Mouse (Mus musculus) urinary bladder, adult 18-20 months (tissue): ENCODE results near the gene Sfpq.

Experiments
- DNase-seq, 2 experiments: peaks; one replicate each; pipeline ENCODE4 v3.0.0; 2022; ENCODE audit warnings: low spot score in 2 of 2, mixed read lengths in 2 of 2

Gene Sfpq

DNA sequence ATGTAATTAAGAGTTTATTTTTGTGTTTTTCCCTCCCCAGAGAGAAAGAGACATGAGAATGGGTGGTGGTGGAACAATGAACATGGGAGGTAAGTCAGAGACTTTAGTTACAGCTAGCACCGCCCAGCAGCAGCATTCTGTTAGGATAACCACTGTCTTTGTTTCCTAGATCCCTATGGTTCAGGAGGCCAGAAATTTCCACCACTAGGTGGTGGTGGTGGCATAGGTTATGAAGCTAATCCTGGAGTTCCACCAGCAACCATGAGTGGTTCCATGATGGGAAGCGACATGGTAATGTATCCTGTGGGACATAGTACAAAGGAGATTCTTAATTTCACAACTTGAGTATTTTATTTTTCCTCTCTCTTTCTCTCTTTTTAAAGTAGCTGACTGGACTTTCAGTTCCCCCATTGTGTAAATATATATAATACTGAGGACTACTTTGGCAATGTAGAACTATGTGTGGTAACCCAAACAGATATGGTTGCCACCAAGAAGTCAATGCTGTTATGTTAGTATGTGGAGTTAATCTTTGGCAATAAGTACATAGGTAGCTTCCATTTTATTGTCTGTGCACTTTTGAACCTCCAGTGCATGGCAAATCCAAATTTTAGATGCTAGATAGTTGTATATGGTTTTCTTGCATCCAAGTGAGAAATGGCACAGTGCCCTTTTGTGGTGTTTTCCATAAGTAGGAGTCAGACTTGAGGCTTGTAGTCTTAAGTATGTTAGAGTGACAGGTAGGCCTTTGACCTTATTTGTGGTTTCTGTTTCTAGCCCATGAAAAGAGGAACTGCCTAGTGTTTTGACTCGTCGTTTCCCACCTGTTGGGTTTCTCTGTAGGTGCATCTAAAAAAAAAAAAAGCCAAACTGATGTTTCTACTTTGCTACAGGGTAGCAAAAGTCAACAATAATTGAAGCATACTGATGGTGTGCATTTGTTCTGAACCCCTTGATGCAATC is 6.4 kb downstream of the Sfpq start:
- no peak for DNase-seq

DNA sequence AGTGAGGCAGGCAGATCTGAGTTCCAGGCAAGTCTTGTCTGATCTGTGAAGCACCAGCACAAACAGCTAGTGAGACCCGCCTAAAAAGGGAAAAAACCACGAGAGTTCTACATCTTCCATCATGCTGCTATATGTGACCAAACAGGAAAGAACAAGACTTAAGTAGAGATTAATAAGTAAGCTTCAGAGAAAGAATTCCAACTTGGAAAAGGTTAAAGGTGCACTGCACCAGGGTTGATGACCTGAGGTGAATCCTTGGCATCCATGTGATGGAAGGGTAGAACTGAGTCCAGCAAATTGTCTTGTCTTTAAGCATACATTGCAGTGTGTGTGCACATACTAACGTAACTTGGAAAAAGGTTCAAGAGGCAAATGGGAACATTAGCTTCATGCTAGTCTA is 16.0 kb downstream of the Sfpq start:
- no peak for DNase-seq

DNA sequence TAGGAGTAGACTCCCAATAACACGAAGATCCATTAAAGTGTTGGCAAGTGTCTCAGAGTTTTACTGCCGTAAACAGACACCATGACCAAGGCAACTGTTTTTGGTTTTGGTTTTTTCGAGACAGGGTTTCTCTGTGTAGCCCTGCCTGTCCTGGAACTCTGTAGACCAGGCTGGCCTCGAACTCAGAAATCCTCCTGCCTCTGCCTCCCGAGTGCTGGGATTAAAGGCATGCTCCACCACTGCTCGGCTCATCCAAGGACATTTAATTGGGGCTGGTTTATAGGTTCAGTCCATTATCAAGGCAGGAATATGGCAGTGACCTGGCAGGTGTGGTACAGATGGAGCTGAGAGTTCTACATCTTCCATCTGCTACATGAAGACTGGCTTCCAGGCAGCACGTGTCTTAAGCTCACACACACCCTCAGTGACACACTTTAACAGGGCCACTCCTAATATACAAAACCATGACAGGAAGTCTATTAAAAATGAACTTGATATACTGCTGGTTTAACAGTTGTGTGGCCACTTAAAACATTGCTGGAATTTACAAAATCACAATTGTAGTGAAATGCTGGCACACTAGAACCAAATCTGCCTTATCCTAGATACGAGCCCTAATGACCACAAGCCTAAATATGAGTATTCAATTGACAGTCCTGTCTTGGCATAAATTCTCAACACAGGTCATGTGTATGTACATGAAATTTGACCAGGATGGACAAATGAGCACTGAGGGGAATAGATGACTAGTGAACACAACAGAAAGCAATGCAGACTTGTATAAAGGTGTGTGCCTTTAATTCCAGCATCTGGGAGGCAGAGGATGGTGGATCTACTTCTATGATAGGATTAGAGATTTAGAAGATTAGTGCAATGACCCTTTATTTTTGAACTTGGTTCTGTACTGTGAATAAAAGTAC is 17.0 kb downstream of the Sfpq start:
- no peak for DNase-seq

DNA sequence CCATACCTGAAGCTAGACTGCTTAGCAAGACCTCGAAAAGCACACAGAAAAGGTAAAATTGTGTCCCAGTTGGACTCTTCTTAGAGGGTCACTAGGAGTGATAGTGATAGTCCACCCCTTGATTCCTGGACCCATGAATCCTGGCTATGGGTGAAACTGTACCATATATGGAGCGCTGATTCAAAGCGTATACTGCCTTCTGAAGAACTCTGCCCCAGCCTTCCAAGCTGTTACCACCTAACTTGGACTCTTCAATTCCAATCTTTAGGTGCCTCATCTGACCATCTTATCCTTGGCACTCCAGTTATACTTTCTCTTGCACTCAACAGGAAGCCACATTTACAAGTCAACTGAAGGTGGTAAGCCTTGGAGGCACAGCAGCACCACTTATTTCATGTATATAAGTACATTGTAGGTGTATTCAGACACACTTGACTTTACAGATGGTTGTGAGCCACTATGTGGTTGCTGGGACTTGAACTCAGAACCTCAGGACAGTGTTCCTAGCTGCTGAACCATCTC is 17.8 kb downstream of the Sfpq start:
- no peak for DNase-seq

DNA sequence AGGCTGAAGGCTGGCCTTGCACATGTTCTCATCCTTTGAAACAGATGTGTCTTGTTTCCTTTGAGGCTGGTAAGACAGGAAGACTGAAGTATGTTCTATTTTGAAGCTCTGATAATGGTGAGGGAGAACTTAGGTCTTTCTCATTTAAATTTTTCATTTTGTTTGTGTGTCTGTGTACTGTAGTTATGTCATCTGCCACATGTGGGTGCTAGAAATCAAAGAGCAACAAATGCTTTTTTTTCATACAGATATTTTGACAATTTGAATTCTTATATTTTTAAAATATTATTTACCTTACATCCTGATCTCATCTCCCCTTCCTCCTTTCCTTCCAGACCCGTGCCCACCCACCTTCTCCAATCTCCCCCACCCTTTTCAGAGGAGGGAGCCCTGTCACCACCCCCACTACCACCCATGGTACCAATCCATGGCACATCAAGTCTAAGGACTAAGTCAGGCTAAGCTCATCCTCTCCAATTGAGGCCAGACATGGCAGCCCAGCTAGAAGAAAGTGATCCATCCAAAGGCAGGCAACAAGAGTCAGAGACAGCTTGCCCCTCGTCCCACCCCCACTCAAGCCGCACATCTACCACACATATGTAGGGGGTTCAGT is 18.9 kb downstream of the Sfpq start:
- no peak for DNase-seq

DNA sequence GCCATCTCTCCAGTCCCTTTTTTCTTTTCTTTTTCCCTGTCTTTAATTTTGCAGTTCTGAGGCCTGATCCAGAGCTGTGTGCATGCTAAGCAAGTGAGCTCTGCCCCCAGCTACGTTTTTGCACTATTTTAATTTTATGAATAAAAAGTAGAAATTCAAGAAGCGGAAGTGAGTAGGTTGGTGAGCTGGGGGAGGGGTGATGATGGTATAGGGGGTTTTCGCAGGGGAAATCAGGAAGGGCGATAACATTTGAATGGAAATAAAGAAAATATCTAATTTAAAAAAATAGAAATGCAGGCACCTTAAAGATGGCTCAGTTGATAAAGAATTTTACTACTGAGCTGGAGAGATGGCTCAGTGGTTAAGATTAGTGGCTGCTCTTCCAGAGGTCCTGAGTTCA is 22.4 kb downstream of the Sfpq start:
- no peak for DNase-seq

DNA sequence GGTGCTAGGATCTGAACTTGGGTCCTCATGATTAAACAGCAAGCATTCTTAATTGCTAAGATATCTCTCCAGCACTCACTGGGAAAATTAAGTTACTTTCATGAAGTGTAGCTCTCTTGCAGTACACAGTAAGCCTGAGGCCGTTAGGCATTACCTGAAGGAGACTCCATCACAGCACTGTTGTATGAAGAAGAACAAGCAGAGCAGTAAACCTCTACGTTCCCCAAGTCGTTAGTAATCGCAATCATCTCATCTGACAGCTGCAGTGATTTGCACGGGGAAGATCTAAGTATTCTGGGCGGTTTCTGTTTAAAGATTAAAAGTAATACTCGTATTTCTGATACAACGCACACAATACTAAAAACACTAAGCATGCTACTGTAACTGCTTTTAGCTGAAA is 30.0 kb downstream of the Sfpq start:
- DNase-seq = no peak

DNA sequence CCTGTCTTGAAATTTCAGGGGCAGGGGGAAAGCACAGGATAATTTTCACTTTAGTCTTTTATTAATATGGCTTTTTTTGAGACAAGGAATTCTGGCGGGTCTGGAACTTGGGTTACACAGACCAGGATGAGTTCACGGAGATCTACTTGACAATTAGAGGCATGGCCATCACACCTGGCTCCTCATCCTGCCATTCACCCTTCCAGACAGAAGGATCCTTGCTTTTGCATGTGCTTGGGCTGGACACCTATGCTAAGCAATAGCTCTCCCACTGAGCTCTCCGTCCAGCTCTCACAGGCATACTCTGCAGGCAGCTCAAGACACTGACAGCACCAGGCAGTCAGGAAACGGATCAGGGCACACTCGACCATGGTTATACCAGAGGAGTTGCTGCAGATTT is 31.9 kb downstream of the Sfpq start:
- no peak for DNase-seq

DNA sequence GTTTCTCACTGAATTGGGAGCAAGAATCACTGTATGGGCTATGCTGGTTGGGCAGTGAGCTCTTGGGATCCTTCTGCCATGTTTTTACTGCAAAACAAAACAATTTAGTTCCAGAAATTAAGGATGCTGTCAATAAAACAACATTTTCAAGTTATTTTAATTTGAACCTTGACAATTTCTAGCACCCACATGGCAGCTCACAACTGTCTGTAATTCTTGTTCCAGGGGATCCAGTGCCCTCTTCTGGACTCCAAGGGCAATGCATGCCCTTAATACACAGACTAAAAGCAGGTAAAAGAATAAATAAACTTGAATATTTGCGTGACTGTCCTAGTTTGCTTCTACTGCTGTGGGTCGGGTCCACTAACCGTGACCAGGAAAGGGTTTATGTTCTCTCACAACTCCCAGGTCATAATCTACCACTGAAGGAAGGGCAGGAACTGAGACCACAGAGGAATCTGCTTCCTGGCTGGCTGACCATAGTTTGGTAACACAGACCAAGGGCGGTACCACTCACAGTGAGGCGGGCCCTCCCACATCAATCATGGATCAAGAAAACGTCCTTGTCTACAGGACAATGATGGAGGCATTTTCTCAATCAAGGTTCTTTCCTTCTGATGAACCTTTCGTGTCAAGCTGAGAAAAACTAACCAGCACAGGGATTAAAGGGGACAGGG is 33.5 kb downstream of the Sfpq start:
- no peak for DNase-seq

DNA sequence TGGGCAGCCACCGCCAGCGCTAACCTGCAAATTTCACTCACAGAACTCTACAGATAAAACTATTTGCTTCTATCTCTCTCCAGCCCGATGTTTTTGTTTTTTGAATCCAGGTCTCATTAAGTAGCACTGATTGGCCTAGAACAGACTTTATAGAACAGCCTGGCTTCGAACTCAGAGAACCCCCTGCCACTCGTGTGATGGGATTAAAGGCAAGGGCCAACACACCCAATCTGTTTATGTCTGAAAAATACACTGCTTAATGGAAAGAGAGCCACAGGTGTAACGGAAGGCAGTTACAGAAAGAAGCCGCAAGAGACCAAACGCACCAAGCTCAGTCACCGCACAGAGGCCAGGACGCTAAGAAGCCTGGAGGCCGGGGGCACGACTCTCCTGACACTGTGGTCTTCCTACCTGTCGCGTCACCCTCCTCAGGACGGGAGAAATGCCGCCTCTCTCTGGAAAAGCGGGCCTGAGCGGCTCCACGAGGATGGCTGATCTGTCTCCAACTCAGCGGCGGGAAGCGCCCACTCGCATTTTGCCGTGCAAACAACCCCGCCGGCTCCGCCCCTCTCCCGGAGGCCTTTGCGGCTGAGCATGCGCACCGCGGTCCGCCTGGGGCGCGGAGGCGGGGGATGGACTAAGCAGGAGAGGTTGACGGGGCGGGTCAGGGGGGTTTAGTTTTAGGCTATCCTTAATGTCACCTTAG is 39.6 kb downstream of the Sfpq start, which contains the start of gene Zmym1:
Gene Zmym1, minus strand, starts transcription at position 568 of the 706 bp plus-strand sequence.
- DNase-seq = peak; percentile 83 to 85

DNA sequence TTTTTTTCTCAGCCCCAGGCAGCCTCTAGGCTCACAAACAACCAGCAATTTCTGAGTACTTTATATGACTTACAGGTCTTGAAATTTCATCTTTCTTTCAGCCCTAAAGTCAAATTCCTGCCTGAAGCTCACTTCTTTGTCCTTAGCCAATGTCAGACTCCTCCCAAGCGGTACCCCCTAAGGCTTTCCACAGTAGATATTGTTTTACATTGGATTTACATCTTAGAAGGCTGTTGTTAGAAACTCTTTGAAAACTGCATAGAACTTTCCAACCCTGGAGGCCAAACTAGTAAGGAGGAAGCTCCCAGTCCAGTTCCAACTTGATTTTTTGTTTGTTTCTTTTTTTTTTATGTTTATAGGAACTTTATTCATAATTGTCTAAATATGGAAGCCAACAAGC is 42.9 kb downstream of the Sfpq start:
- DNase-seq = no peak

DNA sequence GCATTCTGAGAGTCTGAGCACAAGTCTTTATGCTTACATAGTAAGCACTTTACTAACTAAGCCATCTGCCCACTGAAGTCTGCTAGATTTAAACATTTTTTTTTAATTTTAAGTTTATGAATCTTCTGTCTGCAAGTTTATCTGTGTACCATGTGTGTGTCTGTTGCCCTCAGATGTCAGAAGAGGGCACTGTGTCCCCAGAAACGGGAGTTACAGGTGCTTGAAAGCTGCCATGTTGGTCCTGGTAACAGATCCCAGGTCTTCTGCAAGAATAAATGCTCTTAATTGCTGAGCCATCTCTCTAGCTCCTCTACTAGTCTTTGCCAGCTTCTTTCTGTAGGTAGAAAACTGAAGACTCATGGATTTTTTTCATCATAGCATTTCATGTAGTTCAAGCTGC is 53.8 kb downstream of the Sfpq start:
- no peak for DNase-seq

DNA sequence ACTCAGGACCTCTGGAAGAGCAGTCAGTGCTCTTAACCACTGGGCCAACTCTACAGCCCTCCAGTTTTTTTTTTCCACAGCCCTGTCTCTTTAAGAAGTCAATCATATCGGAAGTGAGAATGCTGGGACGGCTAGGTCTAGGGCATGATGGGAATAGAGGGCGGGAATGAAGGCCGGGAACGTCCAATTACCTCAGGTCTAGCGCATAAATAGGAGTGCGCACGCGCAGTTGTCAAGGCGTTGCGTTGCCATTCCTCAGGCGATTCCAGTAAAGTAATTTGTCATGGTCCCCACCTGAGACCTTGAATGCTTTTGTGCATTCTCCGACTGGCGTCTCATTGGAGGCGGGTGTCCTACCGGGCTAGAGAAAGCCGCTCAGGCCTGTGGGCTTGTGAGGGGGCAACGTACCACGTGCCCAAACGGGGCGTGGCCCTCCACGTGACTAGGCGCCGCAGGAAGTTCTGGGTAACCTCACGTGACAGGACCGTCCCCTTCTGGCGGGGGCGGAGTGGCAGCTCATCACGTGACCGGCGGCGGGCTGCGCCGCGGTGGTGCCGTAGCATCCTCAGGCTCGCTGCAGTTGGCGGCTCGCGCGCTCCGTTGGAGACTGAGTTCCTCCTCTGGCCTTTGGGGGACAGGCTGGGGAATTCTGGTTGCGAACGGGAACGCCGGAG is 55.9 kb downstream of the Sfpq start, which contains the start of gene Zmym6:
Gene Zmym6, plus strand, starts transcription at position 509 of the 674 bp plus-strand sequence.
- DNase-seq = peak; percentile 92 to 93

DNA sequence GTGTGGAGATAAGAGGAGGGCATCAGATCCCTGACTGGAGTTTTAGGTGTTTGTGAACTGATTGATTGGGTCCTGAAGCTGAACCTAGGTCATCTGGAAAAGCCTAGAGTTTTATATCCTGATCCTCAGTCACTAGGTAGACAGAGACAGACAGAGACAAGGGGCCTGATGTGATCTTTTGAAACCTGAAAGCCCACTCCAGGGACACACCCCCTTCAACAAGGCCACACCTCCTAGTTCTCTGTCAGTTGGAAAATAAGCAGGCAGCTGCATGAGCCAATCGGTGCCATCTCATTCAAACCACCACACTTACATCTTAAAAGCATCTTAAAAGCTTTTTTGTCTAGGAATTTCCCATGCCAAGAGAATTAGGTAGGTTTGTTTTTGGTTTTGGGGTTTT is 59.7 kb downstream of the Sfpq start:
- DNase-seq = no peak

DNA sequence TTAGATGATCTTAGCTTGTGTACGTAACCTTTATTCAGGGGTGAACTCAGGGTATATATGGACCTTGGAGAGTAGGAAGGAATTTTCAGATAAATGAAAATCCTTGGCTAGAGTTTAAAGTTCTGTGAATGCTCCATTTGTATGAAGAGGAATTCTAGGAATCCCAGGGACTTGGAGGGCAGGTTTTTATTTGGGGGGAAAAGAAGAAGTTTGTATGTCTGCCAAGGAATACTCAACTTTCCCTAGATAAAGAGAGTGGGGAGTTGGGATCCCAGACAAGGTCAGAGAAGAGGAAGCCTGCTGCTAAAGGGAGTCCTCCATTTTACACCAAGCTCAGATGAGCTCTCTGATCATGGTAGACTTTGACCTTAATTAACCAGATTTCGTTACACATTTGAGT is 62.0 kb downstream of the Sfpq start:
- DNase-seq = no peak

DNA sequence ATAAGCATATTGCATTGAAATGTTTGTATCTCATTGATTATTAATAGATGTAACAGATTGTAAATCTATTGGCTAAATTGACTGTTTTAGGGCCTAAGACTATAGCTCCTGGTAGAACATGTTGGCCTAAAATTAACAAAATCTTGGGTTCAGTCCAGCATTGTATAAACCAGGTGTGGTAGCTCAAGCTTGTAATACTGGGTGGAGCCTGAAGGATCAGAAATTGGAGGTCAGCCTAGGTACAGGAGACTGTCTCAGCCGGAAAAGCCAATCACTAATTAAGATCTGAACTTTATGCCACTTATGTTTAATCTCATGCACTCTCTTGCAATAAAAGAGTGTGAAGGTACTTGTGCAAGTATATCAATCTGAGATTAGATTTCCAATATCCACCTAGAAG is 64.6 kb downstream of the Sfpq start:
- DNase-seq = no peak
